Mouse (Mus musculus) heart, adult 9 months (tissue): ENCODE data around the gene Il2rg.

Source experiments
- DNase-seq, 2 experiments: peaks; one replicate each; pipeline ENCODE4 v3.0.0; 2022; ENCODE audit warnings: low spot score in 2 of 2

The Il2rg gene

GRCm38 (mm10) chrX:101260441-101261325 is 7.4 kb downstream of the Il2rg start:
- no peak for DNase-seq

- no peak for DNase-seq
Observed at GRCm38 (mm10) chrX:101256603-101257002, 11.5 kb downstream of the Il2rg start.

- no peak for DNase-seq
Observed at GRCm38 (mm10) chrX:101254740-101255139, 13.3 kb downstream of the Il2rg start.

DNA sequence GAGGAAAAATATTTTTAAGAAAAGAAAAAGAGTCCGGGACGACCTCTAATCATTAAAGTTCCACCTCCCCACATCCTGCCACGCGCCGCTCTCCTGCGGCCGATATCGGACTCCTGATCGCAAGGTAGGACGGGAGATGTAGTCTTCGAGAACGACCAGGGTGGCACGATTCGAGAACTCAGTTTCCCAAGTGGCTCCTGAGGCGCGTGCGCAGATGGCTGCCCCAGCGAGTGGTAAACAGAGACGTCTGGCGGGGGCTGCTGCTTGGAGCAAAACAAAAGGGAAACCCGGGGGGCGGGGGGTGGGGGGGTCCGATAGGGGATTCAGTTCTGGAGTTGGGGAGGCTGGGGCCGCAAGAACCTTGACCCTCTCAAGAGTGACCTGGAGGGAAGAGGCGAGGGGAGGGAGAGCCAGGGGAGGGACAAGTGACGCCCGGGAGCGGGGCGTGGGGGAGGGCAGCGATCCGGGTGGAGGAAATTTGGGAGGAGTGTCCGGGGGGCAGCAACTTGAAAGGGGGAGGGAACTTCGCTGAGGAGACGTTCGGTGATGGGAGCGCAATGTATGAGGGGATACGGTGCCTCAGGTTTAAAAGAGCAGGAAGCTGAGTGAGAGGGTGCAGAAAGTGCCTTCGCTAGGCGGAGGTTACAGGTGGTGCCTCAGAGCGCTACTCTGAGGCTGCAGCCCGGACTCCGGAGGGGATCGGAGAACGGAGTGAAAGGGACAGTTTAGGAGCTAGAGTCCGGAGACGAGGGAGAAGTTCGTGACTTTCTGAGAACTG is 13.9 kb downstream of the Il2rg start, which contains the start of gene Foxo4:
Gene Foxo4, plus strand, starts transcription at position 577 of the 778 bp plus-strand sequence.
- peak; percentile 89 to 90 for DNase-seq

DNA sequence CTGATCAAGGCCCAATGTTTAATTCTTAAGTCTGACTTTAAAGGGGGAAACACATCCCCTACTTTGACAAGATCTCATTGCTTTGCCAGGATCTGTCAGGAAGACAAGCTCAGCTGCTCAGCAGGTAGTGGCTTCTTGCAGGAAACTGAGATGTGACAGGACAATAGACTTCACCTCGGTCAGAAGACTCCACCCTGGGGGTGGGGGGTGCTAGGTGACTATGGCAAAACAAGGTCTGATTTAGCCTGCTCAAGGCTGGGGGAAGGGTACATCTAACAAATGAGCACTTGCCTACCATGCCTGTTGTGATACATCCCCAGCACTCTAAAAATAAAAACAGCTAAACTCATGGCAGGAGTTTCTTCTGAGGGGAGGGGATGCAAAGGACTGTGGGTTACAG is 23.0 kb downstream of the Il2rg start:
- no peak for DNase-seq

DNA sequence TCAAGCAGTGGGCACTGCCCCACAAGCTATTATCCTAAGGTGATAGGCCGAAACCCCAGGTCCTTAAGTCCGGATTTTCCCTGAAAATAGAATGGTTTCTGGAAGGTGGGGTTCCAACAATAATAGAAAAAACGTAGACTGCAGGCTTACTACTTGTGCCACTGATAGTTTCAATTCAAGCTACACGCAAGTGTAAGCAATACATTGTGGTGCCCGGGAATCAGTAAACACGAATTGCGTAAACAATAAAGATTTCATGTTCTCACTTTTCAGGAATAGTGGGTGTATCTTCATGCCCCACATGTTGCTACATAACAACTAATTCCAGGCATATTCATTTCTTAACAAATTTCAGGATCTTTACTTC is 45.3 kb downstream of the Il2rg start:
- no peak for DNase-seq

DNA sequence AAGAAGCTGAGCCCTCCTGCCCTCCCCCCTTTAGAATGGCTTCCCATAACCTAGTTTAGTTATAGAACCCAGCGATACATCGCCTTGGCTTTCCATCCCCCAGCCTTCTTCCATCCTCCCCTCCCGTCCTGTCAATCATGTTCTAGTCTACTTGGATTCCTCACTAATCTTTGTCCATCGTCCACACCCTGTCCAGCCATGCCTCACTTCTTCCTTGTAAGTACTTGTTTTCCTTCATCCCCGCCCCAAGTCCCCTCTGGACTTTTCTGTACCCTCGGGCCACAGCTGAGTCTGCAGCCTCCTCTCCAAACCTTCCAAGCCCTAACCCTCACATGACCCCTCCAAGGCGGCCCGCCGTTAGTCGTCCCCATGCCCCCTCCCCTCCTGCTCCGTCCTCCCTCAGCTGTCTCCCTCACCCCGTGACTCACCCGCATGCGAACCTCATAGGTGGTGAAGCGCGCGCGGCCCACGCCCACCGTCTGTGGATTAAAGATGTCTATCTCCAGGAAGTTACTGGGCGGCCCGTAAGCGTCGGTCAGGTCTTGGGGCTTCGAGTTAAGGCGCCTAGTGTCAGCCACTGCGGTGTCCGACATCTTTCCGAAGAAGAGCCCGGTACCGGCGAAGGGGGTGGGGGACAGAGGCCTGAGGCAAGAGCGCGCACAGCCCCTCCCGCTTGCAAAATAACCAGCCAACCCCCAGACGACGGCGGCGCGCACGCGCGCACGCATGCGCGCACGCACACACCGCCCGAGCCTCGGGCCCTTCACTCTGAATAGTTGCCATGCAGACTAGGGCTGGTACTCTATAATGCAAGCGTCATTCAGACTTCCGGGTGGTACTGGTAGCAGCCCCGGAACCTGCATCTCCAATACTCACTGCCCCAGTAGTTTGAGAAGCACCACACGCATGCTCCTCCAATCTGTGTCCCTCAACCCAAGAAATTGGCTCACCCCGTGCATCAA is 45.9 kb downstream of the Il2rg start, which contains the start of gene Snx12:
Gene Snx12, minus strand, starts transcription at position 730 of the 962 bp plus-strand sequence.
- peak; percentile 93 to 95 for DNase-seq
